In genomic region chr7:48959316-48959661, GRCm38 (mm10) we compare ENCODE assay signal across 8 mouse cellular contexts. TPM values are rescaled to one million over a fixed set of nuclear protein-coding genes. Genes with fewer than 3 reads are reported as not detected.
DNase-seq lines count a peak whose midpoint lies in the region; ATAC-seq and TF ChIP-seq lines count a peak whose summit lies in the region.

No protein-coding gene starts in this region.

- ATAC-seq in heart, embryonic 12.5 days (ENCODE audit: insufficient number of reproducible peaks, low FRiP score) = no peak
- ATAC-seq in forebrain, embryonic 12.5 days (ENCODE audit: low FRiP score) = peak; percentile 24
- peak; percentile 40 for ATAC-seq in limb, embryonic 13.5 days (ENCODE audit: low FRiP score, low read depth)

- WGBS in heart, embryonic 12.5 days = 17% methylated on average over 13 of the region's 13 CpGs
- WGBS in forebrain, embryonic 12.5 days = 4% methylated on average over 13 of the region's 13 CpGs
- 12% methylated on average over 13 of the region's 13 CpGs for WGBS in limb, embryonic 13.5 days

- TF ChIP-seq CTCF in E14TG2a.4 (conservative IDR thresholded peaks at IDR 0.05; ENCODE audit: low read length) = no peak

- DNase-seq in heart, adult 8-10 months (ENCODE audit: low spot score) = no peak
- DNase-seq in natural killer cell, adult 2 months (ENCODE audit: low spot score in 2 of 2) = no peak
- no peak for DNase-seq in thymus, adult 18-20 months
- DNase-seq in kidney, postnatal 10 days = no peak

- peaks cover 49% of the 10 kb centered on the region for H3K27me3 ChIP-seq in heart, embryonic 12.5 days (replicated peaks)
- peaks cover 72% of the 10 kb centered on the region for H3K27me3 ChIP-seq in E14TG2a.4 (ENCODE audit: insufficient read depth, low read length)
- peaks cover 93% of the 10 kb centered on the region for H3K27me3 ChIP-seq in forebrain, embryonic 12.5 days
- H3K27me3 ChIP-seq in limb, embryonic 13.5 days = peaks cover 84% of the 10 kb centered on the region

- H3K9ac ChIP-seq in heart, embryonic 12.5 days = no peak overlapping the region
- peak overlapping the region; percentile 56 for H3K9ac ChIP-seq in forebrain, embryonic 12.5 days
- peak overlapping the region; percentile 31; the same call in 1 of the 2 replicates for H3K9ac ChIP-seq in limb, embryonic 13.5 days

- H3K9me3 ChIP-seq in heart, embryonic 12.5 days (replicated peaks) = no peaks in the 10 kb centered on the region
- H3K9me3 ChIP-seq in E14TG2a.4 (ENCODE audit: low read length) = no peaks in the 10 kb centered on the region
- no peaks in the 10 kb centered on the region for H3K9me3 ChIP-seq in forebrain, embryonic 12.5 days
- no peaks in the 10 kb centered on the region for H3K9me3 ChIP-seq in limb, embryonic 13.5 days

- no peaks in the 10 kb centered on the region for H3K36me3 ChIP-seq in heart, embryonic 12.5 days
- H3K36me3 ChIP-seq in E14TG2a.4 (ENCODE audit: insufficient read depth, low read length) = no peaks in the 10 kb centered on the region
- no peaks in the 10 kb centered on the region for H3K36me3 ChIP-seq in forebrain, embryonic 12.5 days (replicated peaks)
- no peaks in the 10 kb centered on the region for H3K36me3 ChIP-seq in limb, embryonic 13.5 days

- H3K27ac ChIP-seq in heart, embryonic 12.5 days (ENCODE audit: poor library complexity, severe bottlenecking) = no peak overlapping the region
- H3K27ac ChIP-seq in forebrain, embryonic 12.5 days = no peak overlapping the region
- no peak overlapping the region for H3K27ac ChIP-seq in limb, embryonic 13.5 days

- H3K4me3 ChIP-seq in heart, embryonic 12.5 days = peak overlapping the region; percentile 40
- peak overlapping the region; percentile 60 for H3K4me3 ChIP-seq in E14TG2a.4 (replicated peaks; ENCODE audit: low read length)
- H3K4me3 ChIP-seq in forebrain, embryonic 12.5 days (replicated peaks) = peak overlapping the region; percentile 52
- H3K4me3 ChIP-seq in limb, embryonic 13.5 days = peak overlapping the region; percentile 36

- H3K4me2 ChIP-seq in heart, embryonic 12.5 days = peak overlapping the region; percentile 69
- peak overlapping the region; percentile 89 for H3K4me2 ChIP-seq in forebrain, embryonic 12.5 days
- H3K4me2 ChIP-seq in limb, embryonic 13.5 days (replicated peaks) = peak overlapping the region; percentile 71

- H3K4me1 ChIP-seq in heart, embryonic 12.5 days (replicated peaks) = peaks cover 23% of the 10 kb centered on the region
- H3K4me1 ChIP-seq in E14TG2a.4 (replicated peaks; ENCODE audit: low read depth, low read length) = peaks cover 28% of the 10 kb centered on the region
- H3K4me1 ChIP-seq in forebrain, embryonic 12.5 days = peaks cover 57% of the 10 kb centered on the region
- H3K4me1 ChIP-seq in limb, embryonic 13.5 days = peaks cover 10% of the 10 kb centered on the region

RNA-seq across cellular contexts. Expression of gene Nav2, which starts 50.8 kb away (rescaled TPM):
- 28.1 and 34.6 TPM in 2 replicates for polyA plus RNA-seq in heart, embryonic 12.5 days (2016; fragmentation: Nextera tagmentation; extraction: Ambion mirVana)
- total RNA-seq in heart, adult 8-10 months (2022) = 10 to 100 TPM; 31.3 to 55.8 (median 41.0) TPM
- polyA plus RNA-seq in forebrain, embryonic 12.5 days (2016; fragmentation: Nextera tagmentation; extraction: Ambion mirVana) = 8.1 and 10.9 TPM in 2 replicates
- polyA plus RNA-seq in limb, embryonic 13.5 days (2015; fragmentation: Nextera tagmentation; extraction: Ambion mirVana) = 14.6 and 17.4 TPM in 2 replicates
